Mouse (Mus musculus) adrenal gland, adult 8-10 months (tissue): ENCODE measurements around the gene Nmd3. TPM values are rescaled to one million over a fixed set of nuclear protein-coding genes. Genes with fewer than 3 reads are reported as not detected.

Source experiments
- DNase-seq: peaks from one replicate; pipeline ENCODE4 v3.0.0; 2022
- total RNA-seq, 4 experiments: library from RNA; stranded (reverse); gene quantifications; 2 replicates each; pipeline ENCODE4 v1.2.4; 2022

Nmd3 gene
- total RNA-seq, 4 experiments from 2014 or later: 79.6 to 98.8 (median 84.5) TPM

DNA sequence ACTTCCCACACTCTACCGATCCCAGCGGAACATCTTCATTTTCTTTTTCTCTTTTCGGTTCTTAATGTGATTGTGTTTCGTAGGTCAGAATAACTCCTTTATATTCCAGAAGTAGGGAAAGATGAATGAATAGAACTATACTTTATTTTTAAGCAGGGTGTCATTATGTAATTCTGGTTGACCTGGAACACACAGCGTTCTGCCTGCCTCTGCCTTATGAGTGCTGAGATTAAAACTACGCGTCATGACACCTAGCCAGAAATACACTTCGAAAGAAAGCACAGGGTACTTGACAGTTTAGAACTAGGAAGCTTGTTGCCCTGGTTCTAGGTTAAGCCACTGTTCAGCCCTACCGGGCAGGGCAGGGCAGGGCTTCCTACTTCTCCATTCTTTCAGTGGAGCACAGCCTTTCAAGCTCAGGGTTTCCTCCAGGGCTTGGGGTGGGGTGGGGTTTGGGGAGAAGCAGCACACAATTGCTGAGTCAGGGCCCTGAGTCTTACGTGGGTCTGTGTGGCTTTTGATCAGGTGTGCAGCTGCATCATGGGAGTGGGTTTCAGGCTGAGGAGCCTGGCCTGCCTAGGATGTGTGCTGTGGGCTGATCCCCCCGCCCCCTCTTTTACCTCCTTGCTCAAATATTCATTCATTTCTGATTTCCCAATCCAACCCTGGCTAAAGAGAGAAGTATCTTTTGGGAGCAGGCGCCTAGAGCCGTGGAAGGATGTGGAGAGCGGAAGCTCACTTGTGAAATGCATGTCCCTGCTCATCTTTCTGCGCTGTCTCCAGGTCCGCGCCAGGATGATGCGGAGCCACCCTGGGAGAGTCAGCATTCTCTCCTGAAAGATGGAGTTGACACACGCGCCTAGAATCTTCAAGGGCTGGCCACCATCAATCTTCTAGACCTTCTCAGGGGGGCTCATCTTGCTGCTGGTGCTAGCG is 42.1 kb downstream of the Nmd3 start:
- DNase-seq: no peak

GRCm38 (mm10) chr3:69765206-69765605 is 43.4 kb downstream of the Nmd3 start:
- no peak for DNase-seq

- no peak for DNase-seq
Measured at GRCm38 (mm10) chr3:69769150-69769549, 47.4 kb downstream of the Nmd3 start.

- no peak for DNase-seq
Measured at GRCm38 (mm10) chr3:69773356-69773755, 51.6 kb downstream of the Nmd3 start.

DNA sequence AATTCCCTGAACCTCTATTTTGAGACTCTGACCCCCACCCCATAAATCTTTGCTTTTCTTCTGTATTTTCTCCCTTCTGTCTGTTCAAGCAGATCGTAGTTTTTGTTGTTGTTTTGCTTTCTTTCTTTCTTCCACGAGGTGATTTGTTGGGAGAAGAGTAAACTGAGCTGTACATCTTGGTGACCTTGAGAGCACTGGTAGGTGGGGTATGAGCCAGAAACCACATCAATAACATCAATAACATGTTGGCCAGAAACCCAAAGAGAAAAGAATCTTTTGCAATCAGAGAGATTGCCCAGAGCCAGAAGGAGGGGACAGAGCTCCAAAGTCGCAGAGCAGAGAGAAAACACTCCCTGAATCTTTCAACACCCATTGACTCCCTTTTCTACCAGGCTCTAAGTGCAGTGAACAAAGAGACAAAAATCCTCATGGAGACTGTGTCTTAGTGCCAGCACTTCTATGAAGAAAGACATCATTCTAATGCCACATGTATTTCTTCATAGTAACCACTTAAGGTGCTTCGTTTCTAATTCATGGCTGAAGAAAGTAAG is 57.5 kb downstream of the Nmd3 start:
- DNase-seq: no peak

GRCm38 (mm10) chr3:69792823-69793417 is 71.1 kb downstream of the Nmd3 start:
- no peak for DNase-seq

DNA sequence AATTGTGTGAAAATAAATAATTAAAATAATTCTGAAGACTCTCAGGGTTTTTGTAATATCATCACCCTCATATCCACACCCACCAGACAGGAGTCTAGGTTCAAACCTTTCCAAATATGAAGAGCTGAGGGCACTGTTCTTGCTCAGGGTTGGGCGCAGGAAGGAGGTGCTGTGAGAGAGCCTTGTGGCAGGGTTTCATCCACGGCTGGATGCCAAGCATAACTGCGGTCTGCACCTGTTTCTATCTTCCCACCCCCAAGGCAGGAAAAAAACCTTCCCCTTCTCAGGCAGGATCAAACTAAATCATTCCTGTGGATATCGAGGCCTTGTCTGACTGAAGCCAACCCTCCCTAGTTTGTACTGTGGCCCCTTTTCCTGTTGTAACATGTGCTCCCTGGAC is 75.7 kb downstream of the Nmd3 start:
- DNase-seq: no peak

- DNase-seq: no peak
Measured at GRCm38 (mm10) chr3:69797969-69798368, 76.2 kb downstream of the Nmd3 start.

- no peak for DNase-seq
Measured at GRCm38 (mm10) chr3:69799096-69799495, 77.3 kb downstream of the Nmd3 start.

DNA sequence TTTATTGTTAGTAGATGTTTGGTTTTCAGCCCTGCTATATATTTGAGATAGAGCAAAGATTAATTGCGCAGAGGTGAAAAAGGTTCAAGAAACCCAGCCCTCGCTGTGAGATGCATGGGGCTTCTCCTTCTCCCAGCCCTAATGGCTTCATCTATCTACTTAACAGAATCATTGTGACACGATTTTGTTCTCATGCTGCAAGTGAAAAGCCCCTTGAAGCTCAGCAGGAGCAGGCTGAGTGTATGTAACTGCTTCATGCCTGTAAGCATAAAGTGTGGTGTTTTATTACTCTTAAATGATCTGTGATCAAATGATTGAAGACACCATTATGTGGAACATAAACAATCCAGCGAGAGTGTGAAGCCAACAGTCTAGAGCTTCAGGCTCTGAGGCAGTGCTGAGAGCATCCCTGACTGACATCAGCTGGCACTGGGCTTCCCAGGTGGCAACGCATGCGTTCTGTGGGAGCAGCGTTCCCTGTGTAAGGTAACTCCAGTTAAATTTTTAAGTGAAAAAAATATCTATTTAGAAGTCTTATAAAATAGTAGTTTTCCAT is 79.1 kb downstream of the Nmd3 start:
- no peak for DNase-seq

GRCm38 (mm10) chr3:69803137-69803536 is 81.4 kb downstream of the Nmd3 start:
- DNase-seq: no peak

Other genes with a start within 250 kb of the Nmd3 start
- gene B3galnt1, start 123.0 kb upstream of the Nmd3 start, total RNA-seq: 10 to 100 TPM; 14.2 to 20.9 (median 14.5) TPM
- not detected for gene Sptssb, start 138.0 kb downstream of the Nmd3 start, total RNA-seq